Mouse (Mus musculus) right cerebral cortex, adult 2 months (tissue): ENCODE results near the gene Dst.

Experiments used
- DNase-seq, 2 experiments: peaks; one replicate each; pipeline ENCODE4 v3.0.0; 2021 to 2022; ENCODE audit warnings: low spot score in 2 of 2

Dst gene

DNA sequence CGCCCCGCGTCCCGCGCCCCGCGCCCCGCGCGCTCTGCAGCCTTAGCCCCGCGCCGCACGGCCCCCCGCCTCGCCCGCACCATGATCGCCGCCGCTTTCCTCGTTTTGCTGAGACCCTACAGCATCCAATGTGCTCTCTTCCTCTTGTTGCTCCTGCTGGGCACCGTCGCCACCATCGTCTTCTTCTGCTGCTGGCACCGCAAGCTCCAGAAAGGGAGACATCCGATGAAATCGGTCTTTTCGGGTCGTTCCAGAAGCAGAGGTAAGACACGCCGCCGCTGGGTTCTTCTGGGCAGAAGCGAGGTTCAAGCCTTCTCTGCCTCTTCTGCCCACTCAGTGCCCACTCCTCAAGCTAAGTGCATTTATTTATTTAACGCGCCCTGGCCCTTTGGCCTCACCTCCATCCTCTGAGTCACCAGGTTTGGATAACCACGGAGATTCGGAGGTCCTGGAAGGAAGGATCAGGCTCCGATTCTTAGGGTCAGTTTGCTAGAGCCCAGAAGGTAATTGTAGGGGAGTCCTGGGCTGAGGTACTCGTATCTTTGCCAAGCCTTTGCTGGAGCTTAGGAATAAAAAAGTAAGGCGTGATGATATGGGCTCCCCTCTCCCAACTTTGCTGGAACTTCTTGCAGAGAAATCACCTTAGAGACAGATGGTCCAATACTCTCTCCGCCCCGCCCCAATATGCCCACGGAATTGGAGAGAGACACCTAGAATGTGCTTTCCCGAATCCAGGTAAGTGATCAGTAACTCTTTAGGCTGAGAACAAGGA, at the start of gene Dst:
TSS of gene Dst (plus strand) at position 35 of the 772 bp plus-strand sequence.
- DNase-seq, result peak; percentile 14 to 33

DNA sequence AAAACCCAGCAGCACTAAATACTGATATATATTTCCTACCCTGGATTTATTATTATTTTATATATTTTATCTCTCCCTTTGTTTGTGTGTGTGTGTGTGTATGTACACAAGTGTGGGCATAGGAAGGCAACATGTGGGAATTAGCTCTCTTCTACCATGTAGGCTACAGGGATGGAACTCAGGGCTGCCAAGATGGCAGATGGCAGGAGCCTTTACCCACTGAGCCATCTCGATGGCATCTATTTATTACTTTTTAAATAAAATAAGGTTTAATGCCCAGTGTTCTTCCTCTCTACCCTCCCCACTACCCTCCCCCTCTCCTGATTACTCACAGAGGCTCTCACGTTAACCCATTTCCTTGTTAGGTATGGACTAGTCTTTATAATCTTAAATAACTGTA, 39.0 kb upstream of the Dst start:
- DNase-seq, result no peak

DNA sequence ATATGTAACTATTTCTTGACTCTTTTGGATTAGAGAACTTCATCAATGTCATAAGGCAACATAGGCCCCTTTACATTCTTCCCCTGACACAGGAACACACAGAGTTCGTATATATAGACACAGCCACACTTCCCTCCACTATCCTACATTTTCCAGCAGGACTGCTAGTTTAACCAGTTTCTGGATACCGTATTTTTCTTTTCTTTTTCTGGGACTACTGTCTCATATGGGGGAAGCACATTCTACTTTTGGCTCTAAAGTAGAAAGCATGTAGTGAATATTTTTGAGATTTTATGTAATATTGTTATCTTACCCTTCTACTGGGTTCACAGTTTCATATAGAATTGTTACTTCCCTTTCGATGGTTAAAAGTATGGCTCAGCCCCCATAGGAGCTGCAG, 38.6 kb upstream of the Dst start:
- DNase-seq, result no peak

DNA sequence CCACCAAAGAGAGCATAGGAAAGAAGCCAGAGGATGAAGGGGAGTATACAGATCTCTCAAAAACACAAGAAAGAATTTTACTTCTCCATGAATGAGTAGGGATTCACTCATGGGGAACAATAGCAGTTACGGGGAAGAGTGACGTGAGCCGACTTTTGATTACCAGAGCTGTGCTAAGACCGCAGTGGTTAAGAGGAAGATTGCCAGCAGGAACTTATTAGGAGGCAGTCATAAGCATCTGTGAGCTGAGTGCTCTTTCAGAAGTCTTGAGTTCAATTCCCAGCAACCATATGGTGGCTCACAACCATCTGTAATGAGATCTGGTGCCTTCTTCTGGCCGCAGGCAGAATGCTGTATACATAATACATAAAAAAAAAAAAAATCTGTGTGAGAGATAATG, 34.5 kb upstream of the Dst start:
- DNase-seq, result no peak

DNA sequence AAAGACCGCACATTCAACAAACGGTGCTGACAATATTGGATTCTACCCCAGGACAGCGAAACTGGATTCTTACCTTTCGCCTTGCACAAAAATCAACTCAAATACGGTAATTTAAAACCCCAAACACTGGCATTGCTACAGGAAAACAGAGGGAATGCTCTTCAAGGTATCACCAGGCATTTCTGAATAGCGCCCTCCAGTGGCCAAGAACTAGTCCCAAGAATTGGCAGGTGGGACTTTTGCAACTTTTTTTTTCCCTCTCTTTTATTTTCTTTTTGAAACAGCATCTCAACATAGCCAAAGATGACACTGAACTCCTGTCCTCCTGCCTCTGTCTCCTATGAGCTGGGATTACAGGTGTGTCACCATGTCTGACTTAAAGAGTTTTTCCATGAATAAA, 32.3 kb upstream of the Dst start:
- DNase-seq, result no peak

DNA sequence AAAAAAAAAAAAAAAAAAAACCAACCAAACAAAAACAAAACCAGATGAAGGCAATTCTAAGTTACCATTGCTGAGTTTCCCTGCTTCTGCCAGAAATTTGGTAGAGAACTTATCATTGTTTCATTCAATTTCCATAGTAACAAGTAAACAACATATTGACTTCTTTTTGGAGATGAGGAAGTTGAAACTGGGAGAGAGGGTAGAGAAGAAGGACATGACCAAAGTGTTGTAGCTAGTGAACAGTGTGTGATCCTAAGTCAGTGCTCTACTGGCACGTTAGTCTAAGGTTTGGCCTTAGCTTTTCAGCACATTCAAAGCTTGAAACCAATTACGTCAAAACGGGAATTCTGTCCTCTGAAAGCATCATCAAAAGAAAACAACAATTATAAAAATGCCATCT, 31.6 kb upstream of the Dst start:
- DNase-seq, result no peak

DNA sequence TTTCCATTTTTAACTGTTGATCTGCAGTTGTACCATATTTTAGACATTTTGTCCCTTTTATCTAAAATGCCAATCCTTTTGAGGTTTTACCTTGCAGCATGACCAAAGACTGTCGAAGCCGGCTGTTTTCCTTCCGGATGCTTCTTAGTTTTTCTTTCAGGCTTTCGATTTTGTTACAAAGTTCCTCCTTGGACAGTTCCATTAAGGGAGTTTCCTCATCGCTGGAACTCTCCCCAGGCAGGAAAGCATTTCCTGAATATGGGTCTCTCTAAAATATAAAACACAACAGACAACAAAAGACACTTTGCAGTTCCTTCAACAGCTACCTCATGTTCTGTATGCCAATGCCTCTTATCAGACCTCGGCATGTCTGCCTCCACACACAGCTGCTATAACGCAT, 29.9 kb upstream of the Dst start:
- DNase-seq, result no peak

DNA sequence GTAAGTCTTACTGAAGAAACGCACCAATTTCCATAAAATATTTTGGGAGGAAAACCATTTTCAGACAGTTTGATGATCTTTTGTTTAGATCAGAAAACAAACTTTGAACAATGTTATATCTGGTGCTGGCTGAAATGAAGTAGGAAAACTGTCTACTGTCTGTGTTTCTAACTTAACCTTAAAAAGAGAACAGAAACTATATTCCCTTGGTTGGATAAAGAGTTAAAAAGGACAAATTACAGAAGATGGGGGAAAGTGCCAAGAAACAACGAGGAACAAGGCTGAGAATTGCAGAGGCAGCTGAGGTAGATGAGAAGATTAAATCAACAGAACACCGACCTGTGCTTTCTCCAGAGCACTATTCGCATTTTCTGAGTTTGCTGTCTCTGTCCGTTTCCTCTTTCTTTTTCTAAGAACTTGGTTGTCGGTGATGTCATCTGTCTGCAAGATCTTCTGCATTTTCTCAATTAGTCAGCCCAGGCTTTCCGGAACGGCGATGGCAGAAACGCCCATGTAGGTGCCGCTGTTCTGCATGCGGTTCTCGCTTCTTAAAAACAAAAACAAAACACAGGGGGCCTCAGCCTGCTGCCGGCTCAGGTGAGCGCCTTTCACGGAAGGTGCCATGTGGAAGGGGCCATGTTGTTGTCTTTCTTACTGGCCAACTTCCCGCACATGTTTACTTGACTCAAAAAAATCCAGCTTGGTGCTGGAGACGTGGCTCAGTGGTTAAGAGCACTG, 24.8 kb upstream of the Dst start:
- DNase-seq, result peak; percentile 56

DNA sequence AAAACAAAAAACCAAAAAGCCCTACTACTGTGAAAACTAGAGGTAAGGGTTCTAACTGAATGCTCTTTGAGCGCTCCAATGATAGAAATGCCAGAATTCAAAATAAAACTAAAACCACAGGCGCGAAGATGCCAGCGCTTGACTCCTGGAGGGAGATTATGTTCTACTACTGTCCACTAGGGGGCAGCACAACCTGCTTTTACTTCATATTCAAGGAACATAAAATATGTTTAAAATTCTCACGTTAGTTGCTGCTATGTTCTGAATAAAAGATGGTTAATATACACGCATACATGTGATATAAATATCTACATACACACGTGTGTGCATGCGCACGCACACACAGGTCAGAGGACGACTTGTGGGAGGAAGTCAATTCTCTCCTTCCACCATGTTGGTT, 15.2 kb upstream of the Dst start:
- DNase-seq, result peak; percentile 58 to 73

DNA sequence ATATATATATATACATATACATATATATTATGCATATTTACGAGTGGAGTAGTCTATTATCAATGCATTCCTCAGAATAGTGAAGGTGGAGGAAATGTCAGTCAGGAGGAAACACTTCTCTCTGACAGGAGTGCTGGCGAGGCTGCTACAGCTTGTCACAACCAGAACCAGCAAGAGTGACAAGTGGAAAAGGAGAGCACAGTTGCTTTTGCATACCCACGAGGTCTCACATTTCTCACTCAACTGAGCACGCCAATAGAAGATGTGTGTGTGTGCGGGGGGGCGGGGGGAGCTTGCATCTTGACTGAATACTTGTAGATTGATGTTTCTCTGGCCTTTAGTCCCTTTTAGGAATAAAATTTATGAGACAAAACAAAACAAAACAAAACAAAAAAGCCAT, 11.9 kb upstream of the Dst start:
- no peak for DNase-seq

DNA sequence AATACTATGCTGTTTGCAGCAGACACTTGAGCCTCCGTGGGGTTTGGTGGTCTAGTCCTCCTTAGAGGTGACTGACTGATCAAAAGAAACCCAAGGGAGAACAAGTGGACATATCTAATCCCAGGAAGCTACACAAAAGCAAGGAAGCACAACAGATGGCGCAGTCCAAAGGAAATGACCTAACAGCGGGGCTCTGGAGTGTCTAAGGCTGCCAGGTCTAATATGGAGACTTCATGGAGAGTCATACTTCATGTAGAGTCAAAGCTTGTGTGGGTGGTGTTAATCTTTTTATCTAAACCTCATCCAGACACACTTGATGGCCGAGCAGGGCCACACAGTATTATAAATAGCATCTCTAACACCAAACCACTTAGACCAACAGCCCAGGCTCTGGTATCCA, 11.4 kb upstream of the Dst start:
- no peak for DNase-seq

DNA sequence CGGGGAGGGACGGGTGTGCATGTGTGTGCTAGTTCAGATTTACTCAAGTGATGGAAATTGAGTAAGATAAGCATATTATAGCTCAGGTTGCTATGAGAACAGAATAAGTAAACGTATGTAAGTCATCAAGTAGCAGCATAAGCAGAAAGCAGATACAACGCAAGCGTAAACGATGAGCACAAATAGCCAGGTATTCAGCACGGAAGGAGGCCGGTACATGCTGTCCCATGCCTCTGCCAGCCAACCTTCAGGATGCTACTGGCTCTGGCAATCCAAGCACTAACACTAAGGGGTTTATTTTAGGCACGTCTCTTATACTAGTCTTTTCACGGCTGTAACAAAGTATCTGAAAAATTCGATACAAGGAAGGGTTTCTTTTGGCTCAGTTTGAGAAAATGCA, 10.6 kb upstream of the Dst start:
- no peak for DNase-seq

DNA sequence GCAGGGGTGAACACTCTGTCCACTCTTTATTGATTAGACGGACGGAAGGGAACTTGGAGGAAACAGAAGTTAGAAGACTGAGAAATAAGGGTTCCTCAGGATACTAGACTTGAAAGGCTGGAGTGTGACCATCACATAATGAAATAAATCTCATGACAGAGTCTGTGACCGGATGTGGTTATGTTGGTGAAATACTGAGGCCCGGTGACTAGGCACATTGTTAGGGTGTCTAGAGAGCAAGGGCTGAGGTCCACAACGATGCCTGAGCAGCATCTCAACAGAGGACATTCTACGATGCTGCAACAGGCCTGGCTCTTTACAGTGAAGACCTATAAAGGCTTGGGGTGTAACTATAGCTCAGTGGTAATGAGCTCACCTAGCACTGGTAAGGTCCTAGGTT, 9.7 kb upstream of the Dst start:
- no peak for DNase-seq

DNA sequence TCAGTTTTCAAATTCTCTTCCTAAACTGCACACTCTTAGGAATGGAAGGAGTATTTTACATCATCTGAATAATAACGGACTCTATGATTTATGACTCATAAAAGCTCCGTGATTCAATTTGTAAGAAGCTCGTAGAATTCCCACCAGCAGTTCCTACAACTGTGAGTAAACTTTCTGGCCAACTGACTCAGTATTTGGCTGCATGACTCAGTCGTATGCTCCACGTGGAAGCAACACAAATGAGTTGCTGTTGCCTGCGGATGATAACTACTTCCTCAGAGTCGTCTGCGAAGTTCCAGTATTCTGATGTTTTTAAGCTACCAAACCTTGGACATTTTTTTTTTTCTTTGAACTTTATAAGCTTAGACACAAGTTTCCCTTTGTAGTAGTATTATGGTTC, 7.8 kb upstream of the Dst start:
- peak; percentile 38 to 52 for DNase-seq

DNA sequence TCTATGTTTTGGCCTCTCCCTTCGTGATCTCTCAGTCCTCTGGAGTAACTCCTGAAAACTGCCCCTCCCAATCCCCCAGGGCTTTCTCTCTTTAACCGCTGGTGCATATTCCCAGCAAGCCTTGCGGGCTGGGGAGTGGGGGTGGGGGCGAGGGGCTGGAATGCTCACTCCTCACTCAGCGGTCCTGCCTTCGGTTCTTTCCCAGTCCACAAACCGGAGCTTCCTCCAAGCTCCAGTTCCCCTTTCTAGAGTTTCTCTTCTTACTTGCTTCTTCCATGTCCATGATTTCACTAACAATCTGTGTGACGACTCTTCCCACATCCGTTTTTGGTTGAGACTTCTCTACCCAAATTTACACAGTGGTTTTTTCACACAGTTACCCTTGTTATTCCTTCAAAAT, 4.4 kb upstream of the Dst start:
- no peak for DNase-seq

DNA sequence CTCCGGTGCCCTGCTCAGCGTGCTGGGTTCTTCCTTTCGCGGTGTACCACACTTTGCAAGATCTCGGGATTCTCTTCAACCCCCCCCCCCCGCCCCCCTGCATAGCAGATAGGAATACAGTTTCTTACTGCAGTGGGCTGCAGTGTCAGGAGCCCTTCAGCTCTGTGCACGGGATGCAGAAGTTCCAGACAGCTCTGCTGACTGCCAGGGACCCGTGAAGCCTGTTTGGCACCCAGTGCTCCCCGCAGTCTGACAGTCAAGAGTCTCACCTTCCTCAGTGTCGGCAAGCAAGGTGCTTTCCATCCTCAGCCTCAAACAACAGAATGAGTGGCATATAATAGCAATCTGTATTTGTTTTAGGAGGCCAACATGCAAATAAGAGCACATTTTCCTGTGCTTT, 1.8 kb upstream of the Dst start:
- no peak for DNase-seq

DNA sequence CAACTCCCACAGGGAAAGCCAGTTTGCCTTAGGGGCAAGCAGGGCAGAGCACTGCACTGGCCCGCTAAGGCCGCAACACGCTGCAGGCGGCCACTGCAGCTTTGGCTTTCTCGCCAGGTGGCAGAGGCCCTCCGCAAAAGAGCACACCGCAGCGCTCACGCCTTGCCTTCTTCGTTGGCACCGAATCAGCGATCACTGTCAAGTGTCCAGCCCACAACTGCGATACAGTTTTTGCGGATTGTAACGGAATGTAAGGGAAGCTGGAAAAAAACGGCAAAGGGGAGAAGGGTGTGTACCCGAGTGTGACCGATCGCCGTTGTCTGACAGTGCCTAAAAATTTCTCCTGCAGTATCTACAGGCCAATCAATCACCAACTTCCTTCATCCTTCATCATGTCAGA, 1.1 kb upstream of the Dst start:
- DNase-seq, result peak in 1 of 2 experiments; percentile 32

DNA sequence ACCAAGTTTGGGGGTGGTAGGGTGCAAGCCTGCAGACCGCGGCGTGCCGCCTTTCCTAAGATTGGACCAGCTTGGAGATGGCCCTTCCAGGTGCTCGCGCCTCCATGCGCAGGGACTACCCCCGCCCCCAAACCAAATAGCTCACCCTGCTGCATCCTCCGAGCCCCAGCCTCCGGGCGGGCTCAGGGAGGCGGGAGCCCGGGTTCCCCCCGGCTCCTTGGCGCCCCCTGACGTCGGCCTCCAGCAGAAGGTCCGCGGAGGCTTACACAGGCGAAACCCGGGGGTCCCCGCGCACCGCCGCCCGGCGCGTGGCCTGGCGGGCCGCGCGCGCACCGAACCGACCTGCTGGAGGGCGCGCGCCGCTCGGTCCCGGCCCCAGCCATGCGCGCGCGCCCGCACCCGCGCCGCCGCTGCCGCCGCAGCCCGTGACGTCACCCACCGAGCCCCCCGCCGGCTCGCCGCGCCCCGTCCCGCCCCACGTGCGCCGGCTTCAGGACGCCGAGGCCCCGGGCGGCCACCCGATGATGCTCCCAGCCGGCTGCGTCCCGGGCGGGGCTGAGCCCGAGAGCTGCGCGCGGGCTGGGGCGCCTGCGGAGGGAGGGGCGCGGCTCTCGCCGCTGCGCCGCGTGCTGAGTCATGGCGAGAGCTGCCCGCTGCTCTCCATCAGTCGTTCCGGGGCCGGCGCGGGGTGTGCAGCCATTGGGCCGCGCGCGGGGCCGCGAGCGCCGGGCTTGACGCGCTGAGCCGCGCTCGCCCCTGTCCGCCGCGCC, 419 bp upstream of the Dst start, which contains the start of gene Bend6:
TSS of gene Bend6 (minus strand) at position 396 of the 770 bp plus-strand sequence.
- DNase-seq, result peak; percentile 68 to 70

DNA sequence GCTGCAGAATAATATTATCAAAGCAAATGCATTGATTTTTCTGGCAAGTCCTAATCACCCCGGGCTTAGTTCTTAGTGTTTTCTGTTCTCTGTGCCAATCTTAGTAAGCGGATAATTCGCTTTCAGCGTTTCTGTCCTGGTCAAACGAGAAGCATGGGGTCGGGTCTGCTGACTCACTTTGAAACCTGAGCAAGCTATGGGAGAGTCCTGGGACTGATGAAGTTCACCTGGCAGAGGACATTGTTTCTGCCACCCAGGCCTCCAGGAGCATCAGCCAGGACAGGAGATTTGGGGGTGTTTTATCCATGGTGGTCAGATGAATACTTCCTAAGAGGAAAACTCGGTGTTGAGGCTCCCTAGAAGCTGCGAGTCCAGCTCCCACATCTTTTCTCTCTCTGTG, 3.6 kb downstream of the Dst start:
- DNase-seq, result no peak

DNA sequence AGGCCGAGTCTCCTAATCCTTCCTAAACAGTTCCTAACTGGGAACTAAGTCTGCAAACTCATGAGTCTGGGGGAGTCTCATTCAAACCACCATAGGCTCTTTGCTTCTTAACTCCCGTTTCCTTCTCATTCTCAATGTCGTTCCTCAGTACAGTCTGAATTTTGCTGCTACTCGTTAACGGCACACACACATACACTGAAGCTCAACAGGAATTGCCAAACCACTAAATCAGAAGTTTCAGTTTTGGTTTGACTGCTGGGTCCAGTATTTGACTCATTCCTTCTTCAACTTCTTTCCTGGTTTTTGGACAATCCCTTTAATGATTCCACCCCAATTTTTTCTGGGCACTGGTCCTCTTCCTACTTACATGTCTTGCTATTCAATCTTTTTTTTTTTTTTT, 8.5 kb downstream of the Dst start:
- no peak for DNase-seq

DNA sequence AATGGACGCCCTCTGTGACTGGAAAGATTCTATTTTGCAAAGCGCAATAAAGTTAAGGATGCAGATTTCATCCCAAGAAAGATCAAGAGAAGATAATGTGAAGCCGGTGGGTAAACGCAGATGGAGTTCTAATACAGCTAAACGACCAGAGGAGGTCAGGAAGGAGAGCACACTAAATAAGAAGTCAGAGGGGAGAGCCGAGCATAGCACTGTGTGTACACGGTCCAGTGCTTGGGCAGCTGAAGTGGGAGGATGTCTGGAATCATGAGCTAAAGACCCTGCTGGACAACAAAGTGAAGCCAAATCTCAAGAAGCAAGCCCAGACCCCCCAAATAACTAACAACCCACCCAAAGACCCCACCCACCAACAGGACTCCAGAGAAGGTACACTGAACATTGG, 14.9 kb downstream of the Dst start:
- no peak for DNase-seq

DNA sequence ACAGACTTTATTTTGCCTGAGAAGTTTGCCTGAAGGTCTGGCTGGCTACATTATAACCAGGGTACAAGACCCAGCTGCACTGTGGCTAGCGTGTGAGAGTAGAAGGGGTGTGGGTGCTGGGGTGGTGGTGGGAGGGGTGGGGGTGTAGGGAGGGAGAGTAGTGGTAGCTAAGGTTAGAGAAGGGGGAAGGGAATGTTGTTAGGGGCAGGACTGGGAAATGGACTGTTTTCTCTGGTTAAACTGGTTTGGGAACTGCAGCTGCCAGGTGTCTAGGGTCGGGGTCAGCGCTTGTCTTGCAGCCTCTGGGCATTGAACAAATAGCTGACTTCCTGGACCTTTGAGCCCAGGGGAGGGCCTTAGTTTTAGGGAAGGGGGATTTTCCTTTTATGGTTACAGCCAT, 17.3 kb downstream of the Dst start:
- DNase-seq, result no peak

DNA sequence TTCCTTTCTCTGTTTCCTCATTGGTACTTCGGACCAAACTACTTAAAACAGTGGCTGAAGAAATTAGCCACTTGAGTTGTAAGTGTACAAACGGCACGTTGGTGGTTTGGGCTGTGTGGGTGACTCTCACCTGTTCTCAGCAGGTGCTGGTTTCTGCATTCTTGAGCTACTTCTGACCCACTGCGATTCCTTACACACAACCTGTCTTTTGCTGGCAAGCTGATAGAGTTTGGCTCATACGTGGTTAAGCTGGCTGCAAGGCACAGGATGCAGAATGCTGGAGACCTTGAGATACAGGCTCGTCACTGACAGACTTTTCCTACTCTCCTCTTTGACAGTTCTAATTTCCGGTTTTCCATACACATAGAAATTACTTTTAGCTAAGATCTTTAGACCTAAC, 19.4 kb downstream of the Dst start:
- no peak for DNase-seq
